Mouse (Mus musculus): ENCODE measurements around the gene Acadl. TPM values are rescaled to one million over a fixed set of nuclear protein-coding genes. Genes with fewer than 3 reads are reported as not detected.

Gene Acadl
- polyA plus RNA-seq (2016; fragmentation: Nextera tagmentation; extraction: Ambion mirVana) = 37.4 and 44.6 TPM in 2 replicates

DNA sequence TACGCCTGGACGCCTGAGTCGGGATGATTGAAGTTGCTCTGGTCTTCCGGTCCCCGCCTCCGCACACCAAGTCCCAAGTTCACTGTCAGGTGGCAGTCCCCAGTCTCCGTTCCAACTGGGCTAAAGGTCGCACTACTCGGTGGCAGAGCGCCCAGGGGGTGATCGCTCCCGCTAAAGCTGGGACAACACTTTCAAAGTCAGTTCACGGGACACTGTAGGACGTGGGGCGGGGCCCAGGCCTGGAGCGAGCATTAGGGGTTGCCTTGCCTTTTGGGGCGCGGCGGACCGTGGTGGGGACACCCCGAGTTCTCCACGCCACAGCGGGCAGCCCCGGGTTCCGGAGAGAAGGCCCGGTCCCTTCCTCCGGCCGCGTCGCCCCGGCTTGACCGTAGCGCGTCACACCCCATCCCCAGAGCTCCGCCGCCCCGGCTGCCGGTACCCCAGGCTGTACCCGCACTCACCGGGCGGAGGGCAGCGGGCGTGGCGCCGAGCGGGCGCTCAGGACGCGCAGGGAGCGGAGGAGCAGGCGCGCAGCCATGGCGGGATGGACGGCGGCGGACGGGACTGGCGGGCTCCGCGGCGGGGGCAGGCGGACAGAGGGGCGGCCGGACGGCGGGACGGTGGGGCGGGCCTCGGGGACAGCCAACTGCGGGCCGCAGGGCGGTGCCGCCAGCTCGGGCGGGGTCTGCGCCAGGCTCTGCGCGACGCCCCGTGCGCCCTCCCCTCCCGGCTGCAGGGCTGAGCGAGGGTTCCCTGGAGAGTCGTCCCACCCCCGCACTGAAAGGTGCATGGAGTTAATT lies at the start of gene Acadl:
Gene Acadl (minus strand): TSS at position 566 of the 800 bp plus-strand sequence.
- H3K36me3 ChIP-seq = no peaks in the 10 kb centered on the region
- H3K27me3 ChIP-seq (ENCODE audit: low read depth, poor library complexity, severe bottlenecking) = peaks cover 20% of the 10 kb centered on the region
- peaks cover 18% of the 10 kb centered on the region for H3K4me1 ChIP-seq
- peak within 1 kb of the TSS; percentile 94 for H3K4me3 ChIP-seq
- WGBS = under 1% methylated on average over 82 of the region's 85 CpGs
- no peaks in the 10 kb centered on the region; the same call in 1 of the 2 replicates for H3K9me3 ChIP-seq (replicated peaks)
- DNase-seq (ENCODE audit: low spot score) = peak; percentile 75
- peak within 1 kb of the TSS; percentile 90 for H3K27ac ChIP-seq (replicated peaks)

DNA sequence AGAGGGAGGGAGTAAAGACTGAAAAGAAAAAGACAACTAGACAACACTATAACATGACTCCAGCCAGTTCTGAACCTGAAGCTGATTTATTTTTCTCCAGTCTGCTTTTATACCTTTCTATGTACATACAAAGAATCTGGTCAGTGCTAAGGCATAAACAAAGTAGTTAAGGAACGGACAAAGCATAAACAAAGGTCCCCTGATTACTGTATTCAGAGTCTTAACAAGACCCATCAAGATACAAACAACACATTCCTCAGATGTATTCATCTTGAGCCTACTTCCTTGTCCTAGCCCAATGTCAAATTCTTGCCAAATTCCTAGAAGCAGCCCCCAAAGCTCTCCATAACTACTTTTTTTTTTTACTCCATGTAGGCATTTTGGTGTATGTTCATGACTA lies 49.2 kb upstream of the Acadl start:
- no peak overlapping the region for H3K27ac ChIP-seq (replicated peaks)
- no peaks in the 10 kb centered on the region for H3K36me3 ChIP-seq
- DNase-seq (ENCODE audit: low spot score) = no peak
- H3K27me3 ChIP-seq (ENCODE audit: low read depth, poor library complexity, severe bottlenecking) = no peaks in the 10 kb centered on the region
- no peaks in the 10 kb centered on the region for H3K4me1 ChIP-seq
- H3K4me3 ChIP-seq = no peak overlapping the region
- 93% methylated on average over 1 of the region's 1 CpGs for WGBS
- H3K9me3 ChIP-seq (replicated peaks) = no peaks in the 10 kb centered on the region

DNA sequence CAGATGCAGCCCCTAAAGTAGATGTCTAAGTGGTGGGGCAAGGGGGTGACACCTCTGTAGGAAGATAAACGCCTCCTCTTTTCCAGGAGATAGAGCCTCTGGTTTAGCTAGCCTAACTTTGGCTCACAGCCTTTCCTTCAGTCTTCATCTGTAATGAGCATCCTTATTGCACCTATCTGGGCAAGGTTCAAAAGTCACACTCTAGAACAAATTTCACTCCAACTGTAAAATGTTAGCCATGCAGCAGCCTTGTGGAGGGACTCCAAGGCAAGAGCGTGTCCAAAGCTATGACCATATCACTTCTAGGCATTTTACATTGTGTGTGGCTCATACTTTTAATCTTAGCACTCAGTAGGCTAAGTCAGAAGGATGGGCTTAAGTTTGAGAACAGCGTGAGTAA lies 39.5 kb upstream of the Acadl start:
- Histone ChIP-seq H3K4me3 (no peak overlapping the region), H3K4me1 (no peaks in the 10 kb centered on the region), H3K27me3 (ENCODE audit: low read depth, poor library complexity, severe bottlenecking) (no peaks in the 10 kb centered on the region), H3K36me3 (no peaks in the 10 kb centered on the region), H3K9me3 (replicated peaks) (no peaks in the 10 kb centered on the region), H3K27ac (replicated peaks) (no peak overlapping the region)
- DNase-seq (ENCODE audit: low spot score) = no peak
- 90% methylated on average over 3 of the region's 3 CpGs for WGBS

DNA sequence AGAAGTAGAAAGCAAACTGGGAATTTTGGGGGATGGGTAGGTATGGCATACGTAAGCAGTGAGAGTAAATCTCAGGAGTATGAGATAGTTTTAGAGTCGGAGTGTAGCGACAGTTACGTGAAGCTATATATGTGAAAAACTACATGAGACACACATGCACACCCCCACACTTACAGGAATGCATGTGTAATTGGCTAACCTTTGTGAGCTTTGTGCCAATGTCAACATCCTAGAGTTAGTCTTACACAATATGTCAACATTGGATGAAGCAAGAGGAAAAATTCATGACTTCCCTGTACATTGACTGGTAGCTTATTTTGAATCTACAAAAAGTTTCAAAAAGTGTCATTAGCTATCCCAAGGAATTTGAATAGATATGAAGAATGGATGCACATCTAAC lies 37.9 kb upstream of the Acadl start:
- H3K36me3 ChIP-seq = no peaks in the 10 kb centered on the region
- H3K27ac ChIP-seq (replicated peaks) = no peak overlapping the region
- no peaks in the 10 kb centered on the region for H3K9me3 ChIP-seq (replicated peaks)
- no peak for DNase-seq (ENCODE audit: low spot score)
- H3K4me1 ChIP-seq = peaks cover 6% of the 10 kb centered on the region
- no peak overlapping the region for H3K4me3 ChIP-seq
- no peaks in the 10 kb centered on the region for H3K27me3 ChIP-seq (ENCODE audit: low read depth, poor library complexity, severe bottlenecking)
- 94% methylated on average over 4 of the region's 4 CpGs for WGBS

DNA sequence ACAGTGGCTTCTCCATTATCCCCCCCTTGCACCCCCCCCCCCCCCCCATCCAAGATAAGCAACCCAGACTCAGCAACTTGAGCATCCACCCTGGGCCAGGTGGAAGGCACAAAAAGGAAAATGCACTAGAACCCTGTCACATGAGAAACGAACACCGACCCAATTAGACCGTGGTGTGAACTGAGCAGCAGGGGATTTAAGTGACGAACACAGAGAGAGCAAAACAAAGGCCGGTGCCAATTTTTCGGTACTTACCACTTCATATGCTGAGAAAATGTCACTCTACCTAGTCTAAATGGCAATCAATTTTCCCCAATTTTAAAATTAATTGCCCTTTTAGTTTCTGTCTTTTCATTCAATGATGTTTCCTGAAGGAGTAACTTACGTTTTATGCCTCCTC lies 35.2 kb upstream of the Acadl start:
- H3K27ac ChIP-seq (replicated peaks) = no peak overlapping the region
- DNase-seq (ENCODE audit: low spot score) = no peak
- H3K36me3 ChIP-seq = no peaks in the 10 kb centered on the region
- no peaks in the 10 kb centered on the region for H3K27me3 ChIP-seq (ENCODE audit: low read depth, poor library complexity, severe bottlenecking)
- 76% methylated on average over 7 of the region's 7 CpGs for WGBS
- no peak overlapping the region for H3K4me3 ChIP-seq
- H3K9me3 ChIP-seq (replicated peaks) = no peaks in the 10 kb centered on the region
- H3K4me1 ChIP-seq = peaks cover 6% of the 10 kb centered on the region

DNA sequence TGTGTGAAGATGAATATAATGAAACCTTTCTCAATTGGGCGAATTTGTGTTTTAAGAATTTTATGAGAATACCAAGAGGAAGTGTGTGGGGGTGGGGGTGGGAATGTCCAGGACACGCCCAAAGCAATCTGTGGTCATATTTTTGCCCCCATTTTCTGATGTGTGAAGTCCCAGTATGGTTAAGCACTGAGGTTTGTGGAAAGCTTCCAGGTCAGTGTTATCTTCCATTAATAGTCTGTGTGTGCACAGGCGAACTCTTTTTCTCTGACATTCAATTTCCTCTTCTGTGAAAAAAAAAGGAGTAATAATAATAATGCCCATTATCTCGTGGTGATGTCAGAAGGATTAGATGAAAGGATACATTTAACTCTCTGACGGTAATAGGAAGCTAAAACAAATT lies 33.5 kb upstream of the Acadl start:
- Histone ChIP-seq H3K27ac (replicated peaks) (peak overlapping the region; percentile 59; the same call in 1 of the 2 replicates), H3K4me3 (no peak overlapping the region), H3K36me3 (no peaks in the 10 kb centered on the region), H3K27me3 (ENCODE audit: low read depth, poor library complexity, severe bottlenecking) (no peaks in the 10 kb centered on the region), H3K4me1 (peaks cover 6% of the 10 kb centered on the region), H3K9me3 (replicated peaks) (no peaks in the 10 kb centered on the region)
- DNase-seq (ENCODE audit: low spot score) = no peak
- WGBS = 82% methylated on average over 5 of the region's 5 CpGs

- Histone ChIP-seq H3K4me1 (peaks cover 6% of the 10 kb centered on the region), H3K27me3 (ENCODE audit: low read depth, poor library complexity, severe bottlenecking) (no peaks in the 10 kb centered on the region), H3K27ac (replicated peaks) (peak overlapping the region; percentile 59; the same call in 1 of the 2 replicates), H3K36me3 (no peaks in the 10 kb centered on the region), H3K9me3 (replicated peaks) (no peaks in the 10 kb centered on the region), H3K4me3 (no peak overlapping the region)
- DNase-seq (ENCODE audit: low spot score) = no peak
- 66% methylated on average over 5 of the region's 5 CpGs for WGBS
Observed at GRCm38 (mm10) chr1:66896125-66896524, 33.0 kb upstream of the Acadl start.

DNA sequence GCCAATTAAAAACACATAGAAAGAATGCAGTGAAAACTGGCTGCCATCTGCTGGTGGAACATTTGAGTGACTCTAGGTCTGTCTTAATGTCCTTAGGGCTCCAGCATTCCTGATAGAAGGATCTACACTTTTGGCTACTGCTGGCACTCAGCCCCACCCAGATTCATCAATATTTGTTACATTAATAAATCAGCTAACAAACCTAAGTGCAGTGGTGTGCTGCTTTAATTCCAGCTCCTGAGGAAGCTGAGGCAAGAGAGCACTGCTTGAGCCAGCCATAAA lies 32.7 kb upstream of the Acadl start:
- Histone ChIP-seq H3K4me1 (peaks cover 6% of the 10 kb centered on the region), H3K36me3 (no peaks in the 10 kb centered on the region), H3K27ac (replicated peaks) (no peak overlapping the region), H3K27me3 (ENCODE audit: low read depth, poor library complexity, severe bottlenecking) (no peaks in the 10 kb centered on the region), H3K4me3 (no peak overlapping the region), H3K9me3 (replicated peaks) (no peaks in the 10 kb centered on the region)
- no peak for DNase-seq (ENCODE audit: low spot score)

DNA sequence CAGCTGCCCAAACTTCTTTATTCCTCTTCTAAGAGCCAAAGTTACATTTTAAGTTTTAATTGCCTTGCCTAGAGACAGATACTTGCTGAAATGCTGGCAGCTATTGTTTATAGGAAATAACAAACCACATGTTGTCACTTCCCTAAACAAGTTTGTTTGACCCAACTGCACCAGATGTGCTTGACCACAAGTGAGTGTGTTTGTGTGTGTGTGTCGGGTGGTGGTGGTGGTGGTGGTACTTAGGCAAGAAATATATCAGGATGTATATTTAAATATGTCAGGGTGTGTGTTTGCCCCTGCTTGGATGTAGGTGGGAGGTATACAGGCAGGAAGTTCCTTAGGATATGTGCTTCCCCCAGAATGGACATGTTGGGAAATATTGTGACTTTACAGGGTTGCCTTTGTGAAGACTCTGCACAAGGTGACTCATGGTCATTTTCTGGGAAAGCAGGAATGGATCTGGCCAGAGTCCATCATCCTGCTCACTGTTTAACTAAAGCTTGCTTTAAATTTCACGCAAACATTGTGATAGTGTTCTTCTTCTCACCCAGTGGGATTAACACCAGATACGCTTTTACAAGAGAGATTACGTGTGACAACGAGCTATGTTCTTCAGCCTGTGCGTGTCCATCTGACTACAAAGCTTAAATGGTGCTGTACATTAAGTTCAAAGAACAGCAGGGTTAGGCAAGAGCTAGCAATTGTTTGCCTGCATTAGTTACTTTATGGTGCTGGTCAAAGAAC lies 32.2 kb upstream of the Acadl start:
- WGBS = 79% methylated on average over 6 of the region's 6 CpGs
- Histone ChIP-seq H3K9me3 (replicated peaks) (no peaks in the 10 kb centered on the region), H3K4me3 (no peak overlapping the region), H3K36me3 (no peaks in the 10 kb centered on the region), H3K27ac (replicated peaks) (no peak overlapping the region), H3K27me3 (ENCODE audit: low read depth, poor library complexity, severe bottlenecking) (no peaks in the 10 kb centered on the region), H3K4me1 (peaks cover 6% of the 10 kb centered on the region)
- no peak for DNase-seq (ENCODE audit: low spot score)

DNA sequence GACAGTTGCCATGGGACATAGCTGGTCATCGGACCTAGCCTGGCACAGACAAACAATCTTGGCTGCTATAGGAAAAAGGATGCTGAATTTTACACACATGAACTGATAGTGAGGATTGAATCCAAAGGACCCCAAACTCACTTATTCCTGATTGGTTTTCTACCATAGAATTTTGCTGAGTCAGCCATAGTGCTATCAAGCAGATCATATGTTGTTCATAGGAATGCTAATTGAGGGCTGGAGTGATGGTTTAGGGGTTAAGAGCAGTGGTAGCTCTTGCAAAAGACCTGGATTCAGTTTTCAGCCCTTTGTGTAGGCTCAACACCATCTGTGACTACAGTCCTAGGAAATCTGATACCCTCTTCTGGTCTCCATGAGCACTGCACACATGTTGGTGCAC lies 24.1 kb upstream of the Acadl start:
- Histone ChIP-seq H3K36me3 (no peaks in the 10 kb centered on the region), H3K27me3 (ENCODE audit: low read depth, poor library complexity, severe bottlenecking) (no peaks in the 10 kb centered on the region), H3K4me3 (no peak overlapping the region), H3K4me1 (no peaks in the 10 kb centered on the region), H3K9me3 (replicated peaks) (no peaks in the 10 kb centered on the region), H3K27ac (replicated peaks) (no peak overlapping the region)
- DNase-seq (ENCODE audit: low spot score) = no peak
- WGBS = 94% methylated on average over 1 of the region's 1 CpGs

DNA sequence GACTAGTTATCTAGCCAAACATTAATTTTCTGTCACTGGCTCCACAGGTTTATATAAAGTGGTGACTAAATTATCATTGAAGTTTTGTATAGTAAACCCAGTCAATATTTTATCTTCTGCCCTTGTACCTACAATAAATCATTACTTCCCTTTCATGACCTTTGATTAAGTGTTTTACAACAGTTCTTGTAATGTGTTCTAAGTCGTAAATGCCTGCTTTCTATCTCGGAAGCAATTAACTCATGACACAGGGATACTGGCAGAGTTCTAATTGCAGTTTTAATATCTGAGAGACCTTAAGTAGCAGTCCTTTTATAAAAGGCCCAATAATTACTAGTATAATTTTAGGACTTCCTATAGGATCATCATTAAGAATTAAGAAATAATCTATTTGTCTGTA lies 17.1 kb upstream of the Acadl start:
- H3K36me3 ChIP-seq = no peaks in the 10 kb centered on the region
- 96% methylated on average over 2 of the region's 2 CpGs for WGBS

DNA sequence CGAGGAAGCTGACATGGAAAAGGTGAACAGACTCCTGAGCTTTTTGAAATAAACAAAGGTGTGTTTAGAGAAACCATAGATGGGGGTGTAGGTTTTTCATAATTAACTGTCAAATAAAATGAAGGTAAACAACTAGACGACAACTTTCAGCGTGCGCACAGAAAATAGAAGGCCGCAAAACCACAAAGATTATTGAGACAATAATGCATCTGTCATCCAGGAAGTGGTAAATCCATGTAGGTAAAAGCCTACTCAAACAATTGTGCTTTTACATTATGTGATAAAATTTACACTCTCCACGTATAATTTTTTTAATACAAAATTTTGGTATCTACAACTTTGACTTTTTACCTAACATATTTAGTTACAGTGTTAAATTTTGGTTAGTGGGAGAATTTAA lies 11.7 kb upstream of the Acadl start:
- 93% methylated on average over 6 of the region's 6 CpGs for WGBS
- Histone ChIP-seq H3K27ac (replicated peaks) (no peak overlapping the region), H3K27me3 (ENCODE audit: low read depth, poor library complexity, severe bottlenecking) (no peaks in the 10 kb centered on the region), H3K4me3 (no peak overlapping the region), H3K36me3 (no peaks in the 10 kb centered on the region), H3K9me3 (replicated peaks) (0 out of 2 replicates have a peak, but pooled peaks cover 4% of the 10 kb centered on the region), H3K4me1 (no peaks in the 10 kb centered on the region)
- DNase-seq (ENCODE audit: low spot score) = no peak

More for the DNA sequence above, 17.1 kb upstream of the Acadl start:
- no peak for DNase-seq (ENCODE audit: low spot score)
- Histone ChIP-seq H3K9me3 (replicated peaks) (0 out of 2 replicates have a peak, but pooled peaks cover 4% of the 10 kb centered on the region), H3K4me3 (no peak overlapping the region), H3K4me1 (no peaks in the 10 kb centered on the region), H3K27me3 (ENCODE audit: low read depth, poor library complexity, severe bottlenecking) (no peaks in the 10 kb centered on the region), H3K27ac (replicated peaks) (no peak overlapping the region)

DNA sequence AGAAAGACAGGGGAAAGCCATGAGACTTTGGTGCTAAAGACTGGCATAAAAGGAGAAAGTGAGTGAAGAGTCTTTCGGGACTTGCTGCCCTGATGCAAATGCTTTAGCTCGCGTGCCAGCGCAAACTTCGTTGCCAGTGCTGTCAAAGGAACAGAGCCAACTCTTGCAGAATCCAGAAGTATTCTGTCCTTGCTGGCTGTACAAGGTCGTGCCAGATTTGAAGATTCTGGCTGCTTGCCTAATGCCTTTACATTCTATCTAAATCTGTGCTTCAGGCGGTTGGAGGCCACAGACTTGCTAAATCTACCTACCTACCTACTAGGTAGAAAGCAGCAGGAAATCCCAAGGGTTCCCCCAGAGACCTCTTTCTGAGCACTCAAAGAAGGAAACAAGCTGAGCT lies 8.5 kb upstream of the Acadl start:
- Histone ChIP-seq H3K36me3 (no peaks in the 10 kb centered on the region), H3K9me3 (replicated peaks) (no peaks in the 10 kb centered on the region), H3K4me1 (no peaks in the 10 kb centered on the region), H3K27ac (replicated peaks) (no peak overlapping the region), H3K4me3 (no peak overlapping the region), H3K27me3 (ENCODE audit: low read depth, poor library complexity, severe bottlenecking) (no peaks in the 10 kb centered on the region)
- no peak for DNase-seq (ENCODE audit: low spot score)
- WGBS = 86% methylated on average over 7 of the region's 7 CpGs

All from midbrain, embryonic 10.5 days (tissue).